Mouse (Mus musculus): Measurements from ENCODE around the gene Rpl3.

DNA sequence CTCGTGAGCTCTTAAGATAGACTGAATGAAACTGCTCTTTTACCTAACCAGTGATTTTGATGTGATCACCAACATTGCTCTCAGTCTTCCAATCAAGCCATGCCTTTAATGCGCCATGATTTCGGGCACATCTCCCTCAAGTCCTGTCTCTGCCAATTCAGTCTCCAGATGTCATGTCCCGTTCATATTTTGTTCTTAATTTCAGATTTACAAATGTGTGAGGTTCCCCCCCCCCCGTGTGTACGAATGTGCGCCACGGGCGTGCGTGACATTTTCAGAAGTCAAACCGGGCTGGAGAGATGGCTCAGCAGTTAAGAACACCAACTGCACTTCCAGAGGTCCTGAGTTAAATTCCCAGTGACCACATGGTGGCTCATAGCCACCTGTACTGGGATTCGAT is 7.9 kb downstream of the Rpl3 start:
- TF ChIP-seq POLR2A (IDR thresholded peaks at IDR 0.05; ENCODE audit: insufficient read depth, low read length) (no peak), CTCF (IDR thresholded peaks at IDR 0.05; ENCODE audit: low read depth, low read length) (no peak)

Measured in ES-Bruce4 (cell line).